ENCODE assay signal across 30 mouse cellular contexts in genomic region chr10:3524513-3524912, GRCm38 (mm10). TPM values are rescaled to one million over a fixed set of nuclear protein-coding genes. Genes with fewer than 3 reads are reported as not detected.
A peak's percentile ranks its signal among the peaks of the same experiment; 100 is the strongest.
DNase-seq lines count a peak whose midpoint lies in the region; ATAC-seq and TF ChIP-seq lines count a peak whose summit lies in the region.
"Had no signal": no experiment of that assay in that cellular context is flagged by ENCODE, and none has a peak within 500 bp of the region (broad histone marks: within the 10 kb centered on the region; RNA-seq: fewer than 3 reads in every experiment).

No protein-coding gene starts in this region.

- intact Hi-C loops in heart, postnatal 36 days (cut with DNase I), result loop anchor here (2.0 kb wide), 1 partner anchor 130 kb away; no protein-coding TSS in a partner anchor

- 44% methylated on average over 3 of the region's 3 CpGs for WGBS in heart, embryonic 10.5 days
- WGBS in heart, embryonic 13.5 days, result 35% methylated on average over 3 of the region's 3 CpGs
- WGBS in heart, embryonic 16.5 days, result 41% methylated on average over 3 of the region's 3 CpGs

- H3K27me3 ChIP-seq in heart, embryonic 10.5 days (ENCODE audit: insufficient read depth, poor library complexity, severe bottlenecking), result no peaks in the 10 kb centered on the region
- H3K27me3 ChIP-seq in heart, embryonic 13.5 days (replicated peaks), result no peaks in the 10 kb centered on the region
- no peaks in the 10 kb centered on the region for H3K27me3 ChIP-seq in MEL (ENCODE audit: control insufficient read depth in 1 of 2, insufficient read depth in 2 of 2, low read length in 2 of 2)
- no peaks in the 10 kb centered on the region for H3K27me3 ChIP-seq in heart, embryonic 16.5 days (ENCODE audit: control insufficient read depth, insufficient read depth, low read length)
- H3K27me3 ChIP-seq: embryonic facial prominence, embryonic 12.5 days; embryonic facial prominence, embryonic 15.5 days; forebrain, embryonic 15.5 days; intestine, embryonic 15.5 days; kidney, embryonic 15.5 days had no signal

- no peaks in the 10 kb centered on the region for H3K9me3 ChIP-seq in heart, embryonic 10.5 days
- no peaks in the 10 kb centered on the region for H3K9me3 ChIP-seq in heart, embryonic 13.5 days
- H3K9me3 ChIP-seq in MEL (replicated peaks; ENCODE audit: insufficient read depth, low read length), result no peaks in the 10 kb centered on the region
- H3K9me3 ChIP-seq in heart, embryonic 16.5 days (replicated peaks; ENCODE audit: control insufficient read depth, low read length), result no peaks in the 10 kb centered on the region
- H3K9me3 ChIP-seq: embryonic facial prominence, embryonic 12.5 days; embryonic facial prominence, embryonic 15.5 days; forebrain, embryonic 15.5 days; hindbrain, embryonic 13.5 days; intestine, embryonic 15.5 days; kidney, embryonic 15.5 days had no signal

- no peak for TF ChIP-seq RAD21 in MEL (IDR thresholded peaks at IDR 0.05; ENCODE audit: low read depth, low read length)

- H3K4me1 ChIP-seq in heart, embryonic 10.5 days, result peaks cover 57% of the 10 kb centered on the region
- peaks cover 85% of the 10 kb centered on the region for H3K4me1 ChIP-seq in heart, embryonic 13.5 days
- H3K4me1 ChIP-seq in MEL (ENCODE audit: control insufficient read depth in 1 of 2, insufficient read depth in 2 of 2, low read length in 2 of 2), result peaks cover 4 to 14% of the 10 kb centered on the region in 2 experiments
- H3K4me1 ChIP-seq in heart, embryonic 16.5 days (ENCODE audit: control insufficient read depth, insufficient read depth, low read length), result peaks cover 55% of the 10 kb centered on the region
- H3K4me1 ChIP-seq: embryonic facial prominence, embryonic 12.5 days; embryonic facial prominence, embryonic 15.5 days; forebrain, embryonic 15.5 days; hindbrain, embryonic 10.5 days; hindbrain, embryonic 13.5 days; intestine, embryonic 15.5 days; kidney, embryonic 15.5 days had no signal

- H3K36me3 ChIP-seq in heart, embryonic 10.5 days, result no peaks in the 10 kb centered on the region
- no peaks in the 10 kb centered on the region for H3K36me3 ChIP-seq in heart, embryonic 13.5 days
- peaks cover 0 to 18% of the 10 kb centered on the region in 2 experiments; a peak in 2 of 4 replicates for H3K36me3 ChIP-seq in MEL (ENCODE audit: control insufficient read depth in 1 of 2, insufficient read depth in 2 of 2, low read length in 2 of 2)
- H3K36me3 ChIP-seq in heart, embryonic 16.5 days (ENCODE audit: control insufficient read depth, insufficient read depth), result no peaks in the 10 kb centered on the region
- H3K36me3 ChIP-seq: embryonic facial prominence, embryonic 12.5 days; embryonic facial prominence, embryonic 15.5 days; forebrain, embryonic 15.5 days; hindbrain, embryonic 10.5 days; hindbrain, embryonic 13.5 days; intestine, embryonic 15.5 days; kidney, embryonic 15.5 days had no signal

- H3K9ac ChIP-seq in heart, embryonic 13.5 days, result peak overlapping the region; percentile 15; the same call in 1 of the 2 replicates
- H3K9ac ChIP-seq in MEL (ENCODE audit: control insufficient read depth, low read depth, low read length, poor library complexity, severe bottlenecking), result no peak overlapping the region
- peak overlapping the region; percentile 28 for H3K9ac ChIP-seq in heart, embryonic 16.5 days (ENCODE audit: low read length)
- H3K9ac ChIP-seq: embryonic facial prominence, embryonic 12.5 days; embryonic facial prominence, embryonic 15.5 days; forebrain, embryonic 15.5 days; hindbrain, embryonic 13.5 days; intestine, embryonic 15.5 days; kidney, embryonic 15.5 days had no signal

- no peak for TF ChIP-seq POLR2A in MEL (IDR thresholded peaks at IDR 0.05; ENCODE audit: control insufficient read depth in 1 of 2, insufficient read depth in 1 of 2, low read depth in 1 of 2, low read length in 2 of 2, poor library complexity in 1 of 2)

- DNase-seq in heart, embryonic 10.5 days (ENCODE audit: low spot score), result no peak
- DNase-seq in heart, postnatal 36 days, result no peak
- no peak for DNase-seq in heart, adult 9 months (ENCODE audit: low spot score in 2 of 2)
- DNase-seq in MEL (ENCODE audit: low read depth, low spot score), result peak; percentile 66
- no peak for DNase-seq in adrenal gland, postnatal 10 days
- DNase-seq: adrenal gland, adult 8-10 months; adrenal gland, postnatal 36 days; cerebellum, adult 18-20 months; cerebellum, adult 9-11 months; cerebellum, postnatal 25 days; gastrocnemius, postnatal 25 days; kidney, adult 11 months; kidney, adult 8-10 months; kidney, postnatal 10 days had no signal

- H3K79me2 ChIP-seq in MEL (ENCODE audit: control insufficient read depth, insufficient read depth, low read length, poor library complexity), result no peaks in the 10 kb centered on the region

- H3K27ac ChIP-seq in heart, embryonic 10.5 days, result peak overlapping the region; percentile 80
- peak overlapping the region; percentile 86 for H3K27ac ChIP-seq in heart, embryonic 13.5 days (replicated peaks)
- H3K27ac ChIP-seq in MEL (ENCODE audit: control insufficient read depth, low read depth, low read length), result peak overlapping the region; percentile 42
- H3K27ac ChIP-seq in heart, embryonic 16.5 days (ENCODE audit: low read length), result peak overlapping the region; percentile 91
- H3K27ac ChIP-seq: embryonic facial prominence, embryonic 12.5 days; embryonic facial prominence, embryonic 15.5 days; forebrain, embryonic 15.5 days; hindbrain, embryonic 10.5 days; hindbrain, embryonic 13.5 days; intestine, embryonic 15.5 days; kidney, embryonic 15.5 days had no signal

- no peak overlapping the region for H3K4me3 ChIP-seq in heart, embryonic 10.5 days
- no peak overlapping the region for H3K4me3 ChIP-seq in heart, embryonic 13.5 days
- no peak overlapping the region for H3K4me3 ChIP-seq in MEL (ENCODE audit: control insufficient read depth in 1 of 2, insufficient read depth in 1 of 2, low read depth in 2 of 2, low read length in 2 of 2)
- no peak overlapping the region for H3K4me3 ChIP-seq in heart, embryonic 16.5 days (ENCODE audit: low read length)
- H3K4me3 ChIP-seq: embryonic facial prominence, embryonic 12.5 days; embryonic facial prominence, embryonic 15.5 days; forebrain, embryonic 15.5 days; hindbrain, embryonic 10.5 days; hindbrain, embryonic 13.5 days; intestine, embryonic 15.5 days; kidney, embryonic 15.5 days had no signal

- no peak overlapping the region for H3K4me2 ChIP-seq in heart, embryonic 13.5 days
- H3K4me2 ChIP-seq in heart, embryonic 16.5 days (ENCODE audit: low read depth, low read length), result no peak overlapping the region
- H3K4me2 ChIP-seq: embryonic facial prominence, embryonic 12.5 days; embryonic facial prominence, embryonic 15.5 days; forebrain, embryonic 15.5 days; hindbrain, embryonic 13.5 days; intestine, embryonic 15.5 days; kidney, embryonic 15.5 days had no signal

- no peak for TF ChIP-seq CTCF in MEL (IDR thresholded peaks at IDR 0.05 in 2 of 3, conservative IDR thresholded peaks at IDR 0.05 in 1 of 3; ENCODE audit: control insufficient read depth in 1 of 3, insufficient read depth in 1 of 3, low read depth in 2 of 3, low read length in 3 of 3, poor library complexity in 1 of 3, severe bottlenecking in 1 of 3)

- no peak for ATAC-seq in heart, embryonic 13.5 days (ENCODE audit: extremely low read depth, insufficient number of reproducible peaks, low FRiP score, low TSS enrichment)
- no peak for ATAC-seq in heart, embryonic 16.5 days (replicated peaks; ENCODE audit: extremely low read depth, insufficient read depth, low FRiP score)
- ATAC-seq: activated CD4-positive, CD25-positive, alpha-beta regulatory T cell, adult 4 months; CD4-positive, CD25-positive, alpha-beta regulatory T cell, adult 4 months; forebrain, embryonic 15.5 days; hindbrain, embryonic 16.5 days; intestine, embryonic 15.5 days had no signal

- peak in 1 of 2 experiments; percentile 25; a peak in 1 of 4 replicates for TF ChIP-seq EP300 in MEL (IDR thresholded peaks at IDR 0.05; ENCODE audit: low read depth in 1 of 2, low read length in 2 of 2)

TF ChIP-seq in MEL, 35 proteins besides CTCF, POLR2A, EP300 and RAD21 (continues in another document):
- TF ChIP-seq ETS1 (IDR thresholded peaks at IDR 0.05; ENCODE audit: low read depth, low read length) (no peak), GABPA (IDR thresholded peaks at IDR 0.05; ENCODE audit: low read depth, low read length) (no peak), ZMIZ1 (IDR thresholded peaks at IDR 0.05; ENCODE audit: low read depth, low read length) (no peak), MEF2A (IDR thresholded peaks at IDR 0.05; ENCODE audit: extremely low read depth, insufficient replicate concordance, low read depth, low read length, poor library complexity, severe bottlenecking) (no peak), USF1 (IDR thresholded peaks at IDR 0.05; ENCODE audit: low read depth, low read length) (no peak), MXI1 (IDR thresholded peaks at IDR 0.05; ENCODE audit: low read depth, low read length) (no peak), GATA1 (IDR thresholded peaks at IDR 0.05; ENCODE audit: low read depth, low read length) (no peak), KAT2A (conservative IDR thresholded peaks at IDR 0.05; ENCODE audit: low read depth, low read length) (no peak), SIN3A (IDR thresholded peaks at IDR 0.05; ENCODE audit: low read length) (no peak), MAX (IDR thresholded peaks at IDR 0.05; ENCODE audit: low read length) (no peak), ELF1 (IDR thresholded peaks at IDR 0.05; ENCODE audit: low read depth, low read length) (no peak), NRF1 (IDR thresholded peaks at IDR 0.05; ENCODE audit: insufficient read depth, low read depth, low read length, poor library complexity, severe bottlenecking) (no peak), TBP (IDR thresholded peaks at IDR 0.05; ENCODE audit: low read depth, low read length) (no peak), TAL1 (IDR thresholded peaks at IDR 0.05; ENCODE audit: low read length) (no peak), MAFK (IDR thresholded peaks at IDR 0.05; ENCODE audit: borderline replicate concordance, low read depth, low read length) (no peak), CHD2 (IDR thresholded peaks at IDR 0.05; ENCODE audit: low read length) (no peak), BHLHE40 (IDR thresholded peaks at IDR 0.05; ENCODE audit: borderline replicate concordance, low read depth, low read length) (no peak), ZKSCAN1 (IDR thresholded peaks at IDR 0.05; ENCODE audit: low read depth, low read length) (no peak), ZNF384 (IDR thresholded peaks at IDR 0.05; ENCODE audit: low read depth, low read length) (no peak)

RNA-seq across cellular contexts. Expression of gene Iyd, which starts 15.5 kb away (rescaled TPM):
- 0.47 and 0.57 TPM in 2 replicates for polyA plus RNA-seq in heart, embryonic 10.5 days (2016; fragmentation: Nextera tagmentation; extraction: Ambion mirVana)
- total RNA-seq in heart, postnatal 36 days (2021), result not detected
- 0.27 and 0.69 TPM in 2 replicates for polyA plus RNA-seq in heart, embryonic 13.5 days (2015; fragmentation: Nextera tagmentation; extraction: Ambion mirVana)
- not detected in 2 replicates for total RNA-seq in MEL (2012; rRNA removed)
- not detected for polyA plus RNA-seq in MEL (2012; ENCODE audit: insufficient read depth in 1 of 2, insufficient read length in 2 of 2, low read depth in 1 of 2, low replicate concordance in 2 of 2, missing spikeins in 1 of 2)
- 0.57 and 0.91 TPM in 2 replicates for polyA plus RNA-seq in heart, embryonic 16.5 days (2015; fragmentation: Nextera tagmentation; extraction: Ambion mirVana)
- total RNA-seq in adrenal gland, postnatal 10 days (2021), result 10 to 100 TPM in 1 of 2 experiments, 1 to 10 TPM in 1; 8.2 to 20.4 TPM
- total RNA-seq: adrenal gland, postnatal 36 days; common myeloid progenitor, adult 5-6 weeks; gastrocnemius, adult 8-10 months; gastrocnemius, postnatal 25 days had no signal
- polyA plus RNA-seq: activated CD4-positive, CD25-positive, alpha-beta regulatory T cell, adult 4 months; C2C12; CD4-positive, CD25-positive, alpha-beta regulatory T cell, adult 4 months; forebrain, embryonic 11.5 days; hindbrain, embryonic 10.5 days had no signal
